Mouse (Mus musculus) large intestine, adult 2 months (tissue): Measurements from ENCODE around the gene E2f4. TPM values are rescaled to one million over a fixed set of nuclear protein-coding genes. Genes with fewer than 3 reads are reported as not detected.

Experiments used
- DNase-seq: peaks from one replicate; pipeline ENCODE4 v3.0.0-alpha.2; 2012; ENCODE audit warnings: low read depth, low spot score
- WGBS: fragments of 180-500 bp; shearing (Covaris S2); methylation state at CpG from one replicate; pipeline ENCODE4 v1.1.7; 2018; 5-methylcytosine and 5-hydroxymethylcytosine counted together
- polyA plus RNA-seq: library from polyadenylated mRNA; depleted of rRNA; stranded (reverse); fragments of >200 nt; gene quantifications from 2 replicates; pipeline ENCODE4 v1.2.3, GENCODE M21; 2012; rRNA removed

E2f4 gene
- 147 and 149 TPM in 2 replicates for polyA plus RNA-seq

DNA sequence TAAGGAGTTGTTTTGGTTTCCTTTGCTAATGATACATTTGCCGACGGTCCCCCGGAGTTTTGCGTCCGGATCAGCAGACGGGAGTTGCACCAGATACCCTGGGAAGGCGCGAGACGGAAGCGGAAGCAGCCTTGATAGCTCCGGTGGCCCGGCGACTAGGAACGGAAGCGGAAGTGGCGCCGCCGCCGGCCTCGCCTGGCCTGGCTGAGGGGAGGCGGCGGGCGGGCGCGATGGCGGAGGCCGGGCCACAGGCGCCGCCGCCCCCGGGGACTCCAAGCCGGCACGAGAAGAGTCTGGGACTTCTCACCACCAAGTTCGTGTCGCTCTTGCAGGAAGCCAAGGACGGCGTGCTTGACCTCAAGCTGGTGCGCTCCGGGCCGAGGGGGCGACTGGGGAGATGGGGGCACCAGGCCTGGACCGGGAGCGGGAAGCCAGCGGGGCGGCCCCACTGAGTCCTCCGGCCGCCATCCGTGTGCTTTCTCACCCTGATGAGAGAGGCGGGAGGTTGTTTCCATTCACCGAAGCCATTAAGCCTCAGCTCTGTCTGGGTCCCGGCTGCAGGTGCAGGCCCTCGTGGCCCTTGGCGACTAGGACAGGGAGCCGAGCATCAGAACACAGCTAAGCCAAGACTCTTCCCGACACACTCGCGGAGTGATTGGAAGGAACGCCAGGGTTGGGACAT, at the start of gene E2f4:
Gene E2f4 (plus strand): TSS at position 153 of the 682 bp plus-strand sequence.
- 1% methylated on average over 58 of the region's 58 CpGs for WGBS
- DNase-seq = peak; percentile 82

DNA sequence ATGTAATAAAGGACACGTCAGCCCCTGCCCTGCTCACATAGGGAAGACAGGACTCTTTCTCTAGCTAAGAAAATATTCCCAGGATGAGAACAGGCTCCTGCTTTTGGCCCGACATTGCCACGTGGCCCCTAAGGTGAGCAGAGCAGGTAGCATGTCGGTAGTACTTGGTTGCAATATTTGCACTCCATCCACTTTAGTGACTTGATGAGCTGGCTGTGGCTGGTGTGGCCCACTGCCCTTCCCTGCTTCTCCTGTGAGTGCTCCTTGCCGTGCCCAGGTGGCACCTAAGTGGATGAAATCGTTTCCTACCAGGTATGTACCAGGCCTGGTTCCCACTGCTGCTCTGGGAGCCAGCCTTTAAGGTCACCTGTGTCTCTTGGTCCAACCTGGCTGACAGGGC, 45.5 kb upstream of the E2f4 start:
- WGBS = 86% methylated on average over 6 of the region's 6 CpGs
- DNase-seq = no peak

DNA sequence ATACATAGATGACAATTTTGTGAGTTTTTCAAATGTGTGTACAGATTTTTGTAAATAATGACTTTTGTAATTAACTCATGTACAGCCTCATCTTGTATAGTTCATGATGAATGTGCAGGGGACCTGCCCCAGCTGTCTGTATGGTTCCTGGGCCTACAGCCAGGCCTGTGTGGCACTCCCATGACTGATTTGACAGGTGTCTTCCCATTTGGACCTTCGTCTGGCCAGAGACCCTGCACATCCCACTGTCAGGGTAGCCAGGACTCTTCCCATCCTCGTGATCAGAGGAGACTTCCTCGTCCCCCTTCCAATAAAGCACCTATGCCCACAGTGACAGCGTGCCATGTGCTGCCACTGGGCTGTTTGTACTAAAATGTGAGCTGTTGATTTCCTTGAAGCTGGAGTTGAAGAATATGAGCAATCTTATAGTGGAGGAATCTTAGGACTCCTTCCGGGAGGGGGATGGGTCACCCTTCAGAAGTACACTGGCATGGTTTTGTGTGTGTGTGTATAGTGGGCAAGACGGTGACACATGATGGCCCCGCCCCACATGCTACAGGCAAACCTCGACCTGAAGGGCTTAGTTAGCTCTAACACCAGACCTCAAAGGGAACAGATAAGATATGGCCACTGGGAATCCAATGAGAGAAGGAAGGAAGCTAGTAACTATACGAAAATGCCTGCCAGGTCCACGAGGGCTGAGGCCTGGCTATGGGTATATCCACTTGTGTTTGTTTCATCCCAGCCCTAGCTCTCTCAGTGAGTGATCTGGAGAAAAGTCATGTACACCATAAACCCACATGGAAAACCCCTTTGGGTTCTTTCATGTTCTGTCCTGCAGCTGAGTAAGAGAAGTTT, 44.6 kb upstream of the E2f4 start:
- DNase-seq = no peak
- 86% methylated on average over 10 of the region's 10 CpGs for WGBS

DNA sequence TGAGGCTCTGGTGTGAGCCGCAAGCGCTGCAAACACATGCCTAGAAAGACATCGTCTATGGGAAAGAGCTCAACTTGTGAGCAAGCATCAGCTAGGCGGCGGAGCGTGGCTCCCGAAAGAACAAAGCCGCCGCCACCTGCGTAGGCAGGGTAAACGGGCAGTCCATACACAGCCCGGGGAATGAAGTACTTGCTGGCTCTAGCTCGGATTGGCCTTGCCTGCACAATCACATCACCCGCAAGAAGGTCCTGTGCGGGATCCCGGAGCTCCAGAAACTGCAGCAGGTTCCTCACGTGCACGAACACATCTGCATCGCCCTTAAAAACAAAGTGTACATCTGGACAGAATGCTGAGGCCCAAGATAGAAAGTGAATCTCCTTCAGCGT, 43.7 kb upstream of the E2f4 start:
- no peak for DNase-seq
- 46% methylated on average over 20 of the region's 20 CpGs for WGBS

DNA sequence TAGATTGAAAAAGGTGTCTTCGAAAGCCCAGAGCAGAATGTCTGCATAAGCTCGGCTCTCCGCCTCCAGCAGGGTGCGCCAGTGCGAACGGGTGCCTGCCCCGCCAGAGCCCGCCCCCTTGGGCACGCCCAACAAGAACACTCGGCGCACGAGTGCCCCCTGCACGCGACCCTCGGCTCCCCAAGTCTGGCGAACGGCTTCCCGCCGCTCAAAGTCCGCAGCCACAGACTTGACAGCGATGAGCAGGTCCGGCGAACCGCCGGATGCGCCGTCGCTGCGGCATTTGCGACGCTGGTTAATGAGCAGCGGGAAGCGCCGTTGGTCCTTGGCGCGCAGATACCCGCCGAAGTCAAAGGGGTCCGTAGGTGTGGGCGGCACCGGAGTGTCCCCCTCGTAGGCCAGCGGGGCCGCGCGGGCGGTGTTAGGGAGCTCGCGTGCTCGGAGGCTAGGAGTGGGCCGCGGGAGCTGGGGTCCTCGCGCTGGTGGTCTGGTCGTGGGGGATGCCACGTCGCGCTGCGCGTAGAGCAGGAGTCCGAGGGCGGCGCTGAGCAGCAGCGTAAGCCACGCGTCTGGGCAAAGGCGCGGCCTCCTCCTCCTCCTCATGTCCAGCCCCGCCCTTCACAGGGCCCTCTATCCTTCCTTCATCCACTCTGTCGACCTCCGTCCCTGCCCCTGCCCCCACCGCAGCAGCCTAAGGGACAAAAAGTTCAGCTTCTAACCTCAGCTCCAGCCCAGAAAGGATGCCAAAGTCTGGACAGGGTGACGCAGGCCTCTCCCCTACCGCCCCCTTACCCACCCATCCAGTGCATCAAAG, 43.1 kb upstream of the E2f4 start:
- WGBS = under 1% methylated on average over 74 of the region's 74 CpGs
- DNase-seq = no peak

DNA sequence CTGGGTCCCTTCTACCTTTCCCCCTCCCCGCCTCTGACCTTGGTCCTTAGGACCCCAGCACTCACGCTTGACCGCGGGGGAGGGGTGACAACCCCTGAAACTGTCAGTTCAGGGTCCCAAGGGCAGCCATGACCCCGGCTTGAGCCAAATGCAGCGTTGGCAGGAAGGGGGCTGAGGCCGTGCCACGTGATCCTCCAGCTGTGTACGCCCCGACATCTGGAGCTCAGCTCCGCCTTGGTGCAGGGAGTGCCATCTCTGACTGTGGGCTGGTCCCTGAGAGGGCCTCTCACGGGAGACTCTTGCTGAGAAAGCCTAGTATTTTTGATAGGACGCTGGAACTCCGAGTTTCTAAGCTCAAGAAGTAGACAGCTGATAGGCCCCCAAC, 42.5 kb upstream of the E2f4 start, which contains the start of gene B3gnt9:
Gene B3gnt9 (minus strand): TSS at position 188 of the 385 bp plus-strand sequence.
- WGBS = 2% methylated on average over 14 of the region's 14 CpGs
- DNase-seq = no peak

DNA sequence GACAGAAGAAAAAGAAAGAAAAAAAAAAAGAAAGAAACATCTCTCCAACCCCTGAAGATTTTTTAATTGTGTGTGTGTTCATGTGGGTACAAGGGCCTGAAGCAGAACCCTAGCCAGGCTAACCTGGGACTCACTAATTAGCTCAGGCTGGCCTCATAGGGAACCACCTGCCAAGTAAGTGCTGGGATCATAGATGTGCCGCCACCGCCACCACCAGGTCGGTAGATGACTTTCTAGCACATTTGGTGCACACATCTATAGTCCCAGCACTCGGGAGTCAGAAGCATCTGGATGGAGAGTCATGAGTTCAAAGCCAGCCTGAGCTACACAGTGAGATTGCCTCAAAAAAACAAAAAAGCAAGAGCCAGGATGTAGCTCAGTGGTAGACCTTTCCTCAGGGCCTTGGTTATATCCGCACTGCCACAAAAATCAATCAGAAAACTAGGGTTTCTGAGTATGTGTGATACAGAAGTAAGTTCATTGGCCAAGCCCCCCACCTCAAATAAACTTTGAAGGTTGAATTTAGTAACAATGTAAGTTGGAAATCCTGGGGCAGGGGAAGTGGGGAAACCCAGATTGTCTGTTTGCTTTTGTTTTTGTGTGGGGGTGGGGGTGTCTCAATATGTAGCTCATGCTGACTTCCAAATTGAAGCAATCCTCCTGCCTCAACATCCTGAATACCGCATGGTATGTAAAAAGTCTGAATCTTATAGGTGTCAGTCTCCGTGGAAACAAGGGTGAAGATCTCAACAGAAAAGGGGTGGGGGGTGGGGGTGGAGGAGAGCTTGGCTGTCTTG, 39.9 kb upstream of the E2f4 start:
- no peak for DNase-seq
- 88% methylated on average over 7 of the region's 7 CpGs for WGBS

DNA sequence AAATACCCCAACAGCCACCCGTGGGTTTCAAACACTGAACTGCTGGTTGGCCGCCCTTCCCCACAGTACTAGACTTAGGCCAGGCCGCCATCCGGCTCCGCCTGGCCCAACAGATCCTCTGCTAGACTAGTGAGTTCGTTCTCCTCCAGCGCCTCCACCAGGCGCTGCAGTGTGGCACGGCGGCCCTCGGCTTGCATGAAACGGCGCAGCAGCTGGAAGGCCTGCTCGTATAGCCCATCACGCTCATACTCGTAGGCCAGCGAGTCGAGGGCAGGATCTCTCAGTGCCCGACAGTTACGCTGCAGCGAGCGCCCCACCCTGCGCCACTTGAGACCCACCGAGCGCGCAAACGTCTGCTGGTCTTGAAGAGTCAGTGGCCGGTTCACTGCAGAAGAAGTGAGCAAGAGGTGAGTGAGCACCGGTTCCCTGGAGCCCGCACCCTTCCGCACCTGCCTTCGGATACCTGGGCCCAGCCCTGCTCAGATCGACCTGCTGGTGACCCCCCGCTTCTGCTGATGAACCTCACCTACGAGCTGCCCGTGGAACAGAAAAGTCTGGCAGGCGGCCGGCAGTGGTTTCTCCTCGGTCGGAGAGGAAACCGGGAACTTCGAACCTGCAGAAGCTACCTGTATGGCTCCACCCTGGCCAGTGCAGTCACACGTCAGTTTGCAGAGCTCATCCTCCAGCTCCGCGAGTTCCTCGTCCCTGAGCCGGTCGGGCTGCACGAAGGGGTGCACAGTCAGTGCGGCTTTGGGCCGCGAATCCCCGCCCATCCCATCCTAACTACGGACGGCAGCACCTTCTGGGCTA, 38.3 kb upstream of the E2f4 start:
- 73% methylated on average over 55 of the region's 55 CpGs for WGBS
- no peak for DNase-seq

DNA sequence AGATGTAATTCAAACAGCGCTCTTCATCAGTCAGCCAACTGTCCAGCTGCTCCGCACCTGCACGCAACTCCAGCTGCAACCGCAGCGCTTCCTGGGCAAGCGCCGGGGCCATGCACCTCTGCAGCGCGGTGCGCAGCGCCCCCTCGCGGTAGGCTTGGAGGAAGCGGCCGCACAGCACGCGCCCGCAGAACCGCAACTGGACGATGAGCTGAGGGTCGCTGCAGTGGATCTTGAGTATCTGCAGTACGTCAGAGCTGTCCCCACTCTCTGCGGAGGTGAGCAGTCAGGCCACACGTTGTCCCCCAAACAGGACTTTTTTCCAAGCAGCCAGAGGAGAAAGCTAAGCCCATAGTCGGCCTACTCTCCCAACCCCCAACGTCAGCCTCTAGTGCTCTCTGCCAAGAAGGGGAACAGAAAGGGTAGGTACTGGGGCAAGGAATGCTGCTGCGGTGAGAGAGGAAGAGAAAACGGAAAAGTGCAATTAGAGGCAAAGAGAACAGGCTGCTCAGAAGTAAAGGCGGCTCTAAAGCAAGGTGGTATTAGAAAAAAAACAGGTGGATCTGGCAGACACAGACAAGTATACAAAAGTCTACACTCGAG, 37.6 kb upstream of the E2f4 start:
- DNase-seq = no peak
- 29% methylated on average over 30 of the region's 30 CpGs for WGBS

DNA sequence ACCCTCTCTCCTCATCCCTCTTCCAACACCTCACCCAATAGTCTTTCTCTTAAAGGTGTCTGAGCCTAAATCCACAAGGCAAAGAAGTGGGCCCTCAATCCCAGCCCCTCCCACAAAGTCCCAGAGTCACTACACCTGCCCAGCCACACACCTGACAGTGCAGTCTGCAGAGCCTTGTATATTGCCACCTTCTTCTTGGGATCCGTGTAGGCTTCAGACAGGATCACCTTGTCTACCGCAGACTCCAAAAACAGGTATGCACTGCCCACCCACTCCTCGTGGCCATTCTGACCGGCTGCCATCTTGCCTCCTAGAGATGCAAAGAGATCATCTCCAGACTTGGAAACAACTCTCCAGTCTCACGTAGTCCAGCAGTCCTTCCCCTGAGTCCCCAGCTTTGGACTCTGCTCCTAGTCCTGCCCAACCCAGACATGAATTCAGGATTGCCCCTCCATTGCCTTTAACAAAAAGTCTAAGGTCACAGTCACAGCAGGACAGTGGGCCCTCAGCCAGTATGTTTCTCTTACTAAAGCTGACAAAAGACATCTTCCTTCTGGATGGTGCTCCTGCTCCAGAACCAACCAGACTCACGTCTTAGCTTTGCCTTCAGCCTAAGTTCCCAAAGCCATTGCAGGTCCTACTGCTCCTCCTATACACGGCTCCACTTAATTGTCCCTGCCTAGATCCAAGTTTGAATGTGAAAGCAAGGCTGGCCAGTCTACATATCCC, 36.9 kb upstream of the E2f4 start:
- 82% methylated on average over 7 of the region's 7 CpGs for WGBS
- DNase-seq = no peak

DNA sequence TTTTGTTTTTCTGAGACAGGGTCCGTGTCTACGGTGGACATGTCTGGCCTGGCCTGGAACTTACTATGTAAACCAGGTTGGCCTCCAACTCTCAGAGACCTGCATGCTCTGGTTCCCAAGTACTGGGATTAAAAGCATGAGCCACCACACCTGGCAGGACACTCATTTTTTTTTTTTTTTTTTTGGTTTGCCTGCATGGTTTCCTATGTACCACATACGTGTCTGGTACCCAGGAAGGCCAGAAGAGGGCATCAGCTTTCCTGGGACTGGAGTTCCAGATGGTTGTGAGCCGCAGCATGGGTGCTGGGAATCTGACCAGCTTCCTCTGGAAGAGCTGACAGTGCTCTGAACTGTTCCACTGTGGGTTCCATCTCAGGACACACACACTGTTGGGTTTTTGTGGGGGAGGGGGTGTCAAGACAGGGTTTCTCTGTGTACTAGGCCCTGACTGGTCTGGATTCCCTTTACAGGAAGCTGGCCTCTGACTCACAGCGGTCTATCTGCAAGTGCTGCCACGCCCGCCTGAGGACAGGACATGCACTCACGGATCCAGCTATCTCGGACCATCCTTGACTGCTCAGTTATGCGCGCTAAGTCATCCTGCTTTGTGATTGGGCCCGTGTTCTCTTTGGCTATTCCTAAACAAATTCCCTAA, 36.0 kb upstream of the E2f4 start:
- WGBS = 84% methylated on average over 12 of the region's 12 CpGs
- no peak for DNase-seq

DNA sequence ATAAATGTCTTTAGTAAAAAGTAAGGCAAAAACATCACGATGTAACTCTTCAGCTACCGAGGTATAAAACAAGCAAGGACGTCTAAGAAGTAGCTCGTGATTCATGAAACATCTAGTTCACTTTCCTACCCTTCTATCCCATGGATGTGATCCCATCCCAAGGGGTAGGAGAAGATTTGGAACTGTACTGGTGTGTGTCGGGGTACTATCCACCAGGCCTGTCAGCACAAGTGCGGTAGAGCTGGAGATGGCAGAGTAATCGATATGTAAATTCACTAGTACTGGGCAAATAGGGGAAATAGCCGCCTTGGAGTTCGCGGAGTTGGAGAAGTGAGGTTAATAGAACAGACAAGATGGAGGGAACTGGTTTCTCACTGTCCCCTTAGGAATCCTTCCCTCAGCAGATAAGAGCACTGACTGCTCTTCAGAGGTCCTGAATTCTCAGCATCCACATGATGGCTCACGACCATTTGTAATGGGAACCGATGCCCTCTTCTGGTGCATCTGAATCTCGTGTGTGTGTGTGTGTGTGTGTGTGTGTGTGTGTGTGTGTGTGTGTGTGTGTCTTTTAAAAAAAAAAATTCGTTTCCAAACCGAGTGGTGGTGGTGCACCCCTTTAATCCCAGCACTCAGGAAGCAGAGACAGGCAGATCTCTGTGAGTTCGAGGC, 34.1 kb upstream of the E2f4 start:
- DNase-seq = no peak
- 27% methylated on average over 16 of the region's 16 CpGs for WGBS

DNA sequence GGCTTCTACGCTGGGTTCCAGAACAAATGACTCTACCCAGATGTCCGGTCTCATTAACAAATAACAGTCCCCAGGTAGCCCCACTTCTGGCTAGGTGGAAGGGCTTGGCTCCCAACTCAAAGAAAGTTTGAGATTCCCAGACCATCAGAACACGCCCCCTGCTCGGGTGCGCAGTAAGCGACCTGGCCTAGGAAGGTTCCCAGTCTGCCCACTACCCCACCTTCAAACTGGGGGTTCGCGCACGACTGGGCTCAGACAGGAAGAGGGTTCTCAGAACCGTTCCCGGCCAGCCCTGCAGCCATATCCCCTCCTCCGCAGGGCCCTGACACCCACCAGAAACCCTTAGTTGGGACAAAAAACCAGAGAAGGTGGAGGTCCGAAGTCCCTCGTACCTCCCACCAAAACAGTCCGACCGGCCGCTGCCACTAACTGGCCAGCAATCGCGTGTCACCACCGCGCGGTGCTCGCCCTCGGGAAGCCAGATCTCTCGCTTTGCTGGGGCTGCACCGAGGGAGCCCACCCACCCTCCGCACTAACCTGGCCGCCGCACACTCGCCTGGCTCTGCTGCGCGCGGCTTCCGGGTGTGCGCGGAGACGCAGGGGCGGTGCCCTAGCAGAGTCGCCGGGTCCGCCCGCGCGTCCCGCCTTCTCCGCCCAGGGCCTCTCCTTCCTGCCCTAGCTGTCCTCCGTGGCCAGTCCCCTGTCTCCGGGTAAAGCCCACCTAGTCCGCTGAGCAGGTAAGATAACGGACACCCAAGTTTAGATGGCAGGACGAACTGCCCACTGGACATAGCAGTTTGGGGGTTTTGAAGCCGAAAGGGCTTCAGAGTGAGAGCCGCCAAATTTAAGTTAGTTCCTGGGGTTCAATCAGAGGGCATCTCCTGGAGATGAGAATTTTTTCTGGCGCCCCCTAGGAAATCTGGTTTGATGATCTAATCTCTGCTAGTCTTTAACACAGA, 33.2 kb upstream of the E2f4 start, which contains the start of the genes Tradd and Fbxl8:
Gene Tradd (minus strand): TSS at position 586 of the 959 bp plus-strand sequence.
Gene Fbxl8 (plus strand): TSS at position 625 of the 959 bp plus-strand sequence.
- WGBS = under 1% methylated on average over 54 of the region's 54 CpGs
- no peak for DNase-seq

DNA sequence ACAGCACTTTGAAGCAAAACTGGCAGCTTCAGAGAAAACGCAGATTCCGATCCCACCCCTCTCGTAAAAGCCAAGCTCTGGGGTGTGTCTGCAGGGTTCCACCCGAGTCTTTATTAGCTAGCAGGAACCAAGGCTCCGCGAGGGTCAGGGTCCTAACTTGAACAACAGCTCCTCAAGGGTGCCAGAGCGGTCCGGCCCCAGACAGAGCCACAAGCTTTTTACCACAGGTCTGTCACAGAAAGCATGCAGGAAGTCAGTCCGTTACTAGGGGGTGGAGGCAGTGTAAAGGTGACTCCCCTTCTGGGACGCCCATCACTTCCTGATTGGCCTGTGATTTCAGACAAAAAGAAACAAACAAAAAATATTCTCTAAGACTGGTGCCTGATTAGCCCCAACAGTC, 32.3 kb upstream of the E2f4 start:
- no peak for DNase-seq

DNA sequence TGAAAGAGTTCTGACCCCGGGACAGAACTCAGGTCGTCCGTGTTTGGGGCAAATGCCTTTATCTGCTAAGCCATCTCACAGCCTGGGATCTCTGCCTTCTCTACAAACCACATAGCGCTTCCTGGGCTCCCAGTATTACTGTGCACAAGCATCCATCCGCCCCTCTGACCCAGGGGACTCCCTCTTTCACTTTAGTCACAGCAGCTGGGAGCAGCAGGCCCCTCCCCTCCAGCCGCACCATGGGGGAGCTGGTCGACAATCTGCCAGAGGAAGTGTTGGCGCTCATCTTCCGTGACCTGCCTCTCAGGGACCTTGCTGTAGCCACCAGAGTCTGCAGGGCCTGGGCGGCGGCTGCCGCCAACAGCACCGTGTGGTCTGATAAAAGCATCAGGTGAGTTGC, 30.7 kb upstream of the E2f4 start:
- no peak for DNase-seq

More for the DNA sequence above, 32.3 kb upstream of the E2f4 start:
- WGBS = 2% methylated on average over 10 of the region's 10 CpGs

More for the DNA sequence above, 30.7 kb upstream of the E2f4 start:
- WGBS = 81% methylated on average over 13 of the region's 13 CpGs
